Mouse (Mus musculus): ENCODE data around the gene Gpat3. TPM values are rescaled to one million over a fixed set of nuclear protein-coding genes. Genes with fewer than 3 reads are reported as not detected.

The Gpat3 gene
- total RNA-seq, 2 experiments from 2014 or later = 4.1 to 7.1 TPM

DNA sequence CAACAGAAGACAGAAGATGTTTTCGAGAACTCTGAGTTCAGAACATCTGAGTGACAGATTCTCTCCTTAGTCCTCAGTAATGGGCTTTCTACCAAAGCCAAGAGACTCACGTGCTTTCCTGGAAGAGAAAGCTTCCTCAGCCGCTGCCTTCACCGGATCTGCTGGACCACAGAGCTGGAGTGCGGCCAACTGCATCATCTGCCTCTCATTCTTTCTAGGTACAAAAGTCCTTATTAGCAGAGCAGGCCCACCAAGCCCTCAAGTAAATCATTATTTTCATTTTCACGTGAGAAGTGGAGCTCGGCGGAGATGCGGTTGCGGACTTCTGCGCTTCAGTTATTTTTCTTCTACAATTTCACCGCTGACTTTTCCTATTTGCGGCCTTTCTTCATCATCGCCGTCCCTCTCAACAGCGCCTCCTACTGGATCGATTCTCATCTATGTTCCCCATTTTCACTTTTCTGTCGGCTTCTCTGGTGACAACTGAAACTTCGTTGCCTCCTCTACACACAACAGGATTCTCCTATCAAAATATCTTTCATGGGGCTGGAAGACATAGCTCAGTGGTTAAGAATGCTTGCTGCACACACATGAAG lies 66.1 kb downstream of the Gpat3 start:
- no peak for ATAC-seq (replicated peaks; ENCODE audit: low FRiP score, poor library complexity, severe bottlenecking)

DNA sequence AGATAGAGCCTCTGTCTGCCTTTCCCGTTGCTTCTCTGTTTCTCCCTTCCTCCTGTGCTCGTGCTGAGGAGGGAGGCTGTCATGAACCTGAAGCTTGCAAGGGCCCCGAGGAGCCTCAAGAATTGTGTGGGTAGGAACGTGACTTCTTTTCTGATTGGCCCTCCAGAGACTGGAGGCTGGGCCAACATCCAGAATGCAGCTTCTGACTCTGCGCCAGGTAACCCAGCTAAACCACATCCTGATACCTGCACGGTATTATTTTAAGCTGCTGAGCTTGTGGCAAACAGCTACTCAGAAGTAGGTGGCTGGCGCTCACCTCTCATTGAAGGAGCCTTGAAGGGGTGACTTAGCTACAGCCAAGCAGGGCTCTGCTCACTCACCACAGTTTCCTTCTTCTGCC lies 66.9 kb downstream of the Gpat3 start:
- ATAC-seq (replicated peaks; ENCODE audit: low FRiP score, poor library complexity, severe bottlenecking) = no peak

DNA sequence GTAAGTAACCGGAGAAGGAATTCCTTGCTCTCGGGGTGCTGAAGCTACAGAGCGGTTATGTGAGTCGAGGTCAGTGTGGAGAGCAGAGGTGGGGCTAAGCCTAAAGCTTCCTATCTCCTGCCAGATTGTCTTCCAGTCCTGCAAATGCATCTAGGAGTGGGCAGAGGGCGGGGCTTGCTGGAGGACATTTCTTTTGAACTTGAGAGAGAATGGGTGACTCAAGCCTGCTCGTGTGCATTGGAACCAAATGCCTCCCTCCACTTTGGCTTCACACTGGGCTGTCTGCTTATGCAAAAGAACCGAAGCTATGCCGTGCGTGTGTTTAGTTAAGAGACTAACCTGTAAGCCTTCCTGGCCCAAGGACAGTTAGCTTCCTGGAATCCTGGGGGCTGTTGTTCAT lies 67.8 kb downstream of the Gpat3 start:
- no peak for ATAC-seq (replicated peaks; ENCODE audit: low FRiP score, poor library complexity, severe bottlenecking)

DNA sequence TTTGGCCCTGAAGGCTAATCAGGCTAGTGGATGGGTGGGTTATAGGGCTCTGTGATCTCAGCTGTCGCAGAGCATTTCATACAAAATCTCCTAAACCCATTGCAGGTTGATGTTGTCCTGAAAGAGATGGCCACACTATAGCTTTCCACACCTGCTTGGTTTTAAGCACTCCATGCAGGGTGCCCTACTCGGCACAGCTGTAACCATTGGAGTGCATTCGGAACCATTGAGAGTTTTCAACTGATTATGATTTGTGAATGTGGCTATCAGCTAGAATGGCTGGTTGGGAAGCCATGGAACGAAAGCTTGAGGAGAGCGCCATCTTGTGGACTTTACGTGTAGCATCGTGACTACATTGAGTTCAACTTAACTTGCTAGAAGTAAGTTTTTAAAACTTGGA lies 69.5 kb downstream of the Gpat3 start:
- no peak for ATAC-seq (replicated peaks; ENCODE audit: low FRiP score, poor library complexity, severe bottlenecking)

DNA sequence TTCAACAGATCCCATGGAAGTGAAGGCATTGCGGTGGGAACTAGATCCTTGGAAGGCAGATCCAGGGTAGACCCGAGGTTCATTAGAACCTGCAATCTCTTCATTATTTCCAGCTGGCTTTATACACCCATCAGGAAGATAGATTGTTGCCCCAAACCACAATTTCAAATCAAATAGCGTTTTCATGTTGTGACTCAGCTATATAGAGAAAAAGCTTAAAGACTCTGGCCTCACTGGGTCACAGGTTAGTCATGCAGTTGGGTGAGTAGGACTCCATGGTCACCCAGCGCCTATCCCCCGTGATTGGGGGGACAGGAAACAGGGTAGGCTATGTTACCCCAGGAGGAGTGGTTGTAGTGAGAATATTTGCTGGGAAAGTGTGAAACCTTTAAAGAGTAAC lies 69.9 kb downstream of the Gpat3 start:
- ATAC-seq (replicated peaks; ENCODE audit: low FRiP score, poor library complexity, severe bottlenecking) = no peak

DNA sequence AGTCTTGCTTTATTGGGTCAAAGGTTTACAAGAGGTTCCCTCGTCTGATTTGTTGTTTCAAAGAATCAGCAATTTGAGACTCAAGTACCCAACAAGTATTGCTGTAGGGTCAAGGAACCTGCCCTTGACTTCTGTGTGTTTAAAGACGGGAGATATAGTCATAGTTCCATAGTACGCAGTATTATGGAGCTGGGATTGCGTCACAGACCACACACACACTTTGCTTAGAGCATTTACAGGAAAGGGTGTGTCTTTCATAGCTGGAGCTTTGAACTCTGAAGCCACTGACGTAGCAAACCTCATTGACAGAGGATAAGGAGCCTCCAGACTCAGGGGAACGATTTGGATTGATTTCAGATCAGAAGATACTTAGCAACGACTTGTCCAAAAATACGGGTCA lies 70.9 kb downstream of the Gpat3 start:
- ATAC-seq (replicated peaks; ENCODE audit: low FRiP score, poor library complexity, severe bottlenecking) = no peak

DNA sequence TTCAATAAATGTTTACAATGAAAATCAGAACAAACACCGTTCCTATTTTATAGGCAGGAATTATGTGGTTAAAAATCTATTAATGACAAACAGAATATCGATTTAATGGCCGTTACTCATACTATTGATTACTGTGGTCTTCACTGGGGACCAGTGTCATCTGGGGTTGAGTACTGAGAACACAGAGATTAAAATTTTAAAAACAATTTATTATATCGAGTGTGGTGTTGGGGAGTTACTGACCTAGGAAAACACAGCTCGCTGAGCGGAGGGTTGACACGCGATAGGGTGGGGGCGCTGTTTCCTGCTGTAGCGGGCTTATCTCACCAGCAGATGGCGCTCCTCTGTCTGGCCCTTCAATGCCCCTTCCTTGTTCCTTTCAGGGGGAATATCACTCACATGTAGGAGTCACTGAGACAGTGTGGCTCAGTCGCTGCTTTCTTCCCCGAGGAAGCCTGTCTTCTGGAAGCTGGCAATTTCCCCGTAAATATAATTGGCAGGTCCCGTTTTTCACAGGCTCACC lies 71.8 kb downstream of the Gpat3 start:
- ATAC-seq (replicated peaks; ENCODE audit: low FRiP score, poor library complexity, severe bottlenecking) = no peak

DNA sequence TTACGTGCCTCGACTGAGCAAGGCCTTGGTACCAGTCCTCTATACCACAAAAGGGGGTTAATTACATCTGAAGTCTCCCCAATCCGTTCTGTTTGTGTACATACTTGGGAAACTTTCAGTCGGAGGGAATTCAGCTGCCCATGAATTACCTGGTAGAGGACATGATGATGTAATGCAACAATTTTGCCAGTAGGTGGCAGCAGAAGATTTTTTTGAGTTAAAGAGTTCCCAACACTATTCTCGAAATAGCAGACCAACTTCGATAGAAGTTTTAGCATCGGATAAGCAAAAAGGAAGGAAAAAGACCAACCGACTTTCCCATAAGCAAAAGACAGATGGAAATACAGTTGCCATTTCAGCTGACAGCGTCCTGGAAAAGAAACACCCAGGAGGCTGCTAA lies 73.6 kb downstream of the Gpat3 start:
- ATAC-seq (replicated peaks; ENCODE audit: low FRiP score, poor library complexity, severe bottlenecking) = no peak

DNA sequence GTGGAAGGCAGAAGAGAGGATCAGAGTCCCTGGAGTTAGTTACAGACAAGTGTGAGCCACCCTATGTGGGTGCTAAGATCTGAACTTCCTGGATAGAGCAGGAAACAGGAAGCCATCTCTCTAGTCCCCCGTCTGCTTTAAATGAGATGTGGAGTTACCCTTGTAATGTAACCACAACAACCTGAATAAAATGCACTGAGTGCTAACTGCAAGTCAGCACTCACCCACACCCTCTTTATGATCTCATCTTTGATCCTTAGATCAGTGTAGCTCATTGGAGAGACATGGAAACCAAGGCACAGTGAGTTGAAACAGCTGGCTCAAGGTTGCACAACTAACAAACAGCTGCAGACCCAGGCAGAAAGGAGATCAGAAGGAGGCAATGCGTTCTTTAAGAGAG lies 84.2 kb downstream of the Gpat3 start:
- no peak for ATAC-seq (replicated peaks; ENCODE audit: low FRiP score, poor library complexity, severe bottlenecking)

DNA sequence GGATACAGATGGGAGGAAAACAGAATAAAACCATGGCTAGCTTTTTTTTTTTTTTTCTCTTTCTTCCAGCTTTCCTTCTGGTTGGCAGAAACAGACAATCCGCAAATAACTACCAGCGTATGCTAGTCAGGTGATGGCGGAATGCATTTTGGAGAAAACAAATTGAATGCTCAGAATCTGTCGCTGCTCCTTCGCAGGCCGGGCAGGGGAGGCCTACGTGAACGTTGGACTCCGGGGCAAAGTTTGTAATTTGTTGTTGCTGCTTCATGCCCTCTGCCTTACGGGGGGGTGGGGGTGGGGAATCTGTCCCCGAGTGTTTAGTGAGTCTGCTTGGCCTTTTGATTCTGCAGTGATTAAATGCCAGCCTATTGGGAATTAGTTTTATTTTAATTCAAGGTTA lies 98.2 kb downstream of the Gpat3 start:
- no peak for ATAC-seq (replicated peaks; ENCODE audit: low FRiP score, poor library complexity, severe bottlenecking)

DNA sequence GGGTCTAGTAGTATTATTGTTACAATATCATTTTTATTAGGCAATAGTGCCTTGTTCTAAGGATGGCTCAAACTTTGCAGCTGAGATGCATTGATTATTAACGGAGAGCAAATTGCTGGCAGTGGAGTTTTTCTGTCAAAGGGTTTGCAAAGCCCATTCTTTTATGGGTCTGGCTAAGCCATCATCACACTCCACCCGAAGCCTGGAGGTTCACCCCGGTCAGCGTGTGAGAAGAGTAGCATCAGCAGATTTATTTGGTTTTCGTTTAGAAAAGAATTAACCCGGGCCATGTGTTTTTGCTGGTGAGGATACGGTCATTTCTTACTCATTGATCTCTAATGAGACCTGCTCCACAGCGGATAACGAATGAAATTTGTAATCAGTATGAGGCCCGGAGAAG lies 99.8 kb downstream of the Gpat3 start:
- ATAC-seq (replicated peaks; ENCODE audit: low FRiP score, poor library complexity, severe bottlenecking) = no peak

Other genes starting within 250 kb of the Gpat3 start
- gene Coq2, start 170.6 kb upstream of the Gpat3 start, total RNA-seq (2015; ENCODE audit: low replicate concordance) = 3.8 and 7.6 TPM in 2 replicates
- 4.2 and 6.0 TPM in 2 replicates for gene Coq2, start 170.6 kb upstream of the Gpat3 start, total RNA-seq (2017; ENCODE audit: low replicate concordance)
- 2.5 and 4.0 TPM in 2 replicates for gene Hpse, start 126.0 kb upstream of the Gpat3 start, total RNA-seq (2015; ENCODE audit: low replicate concordance)
- gene Hpse, start 126.0 kb upstream of the Gpat3 start, total RNA-seq (2017; ENCODE audit: low replicate concordance) = 1.7 and 6.2 TPM in 2 replicates
- 18.4 and 45.3 TPM in 2 replicates for gene Helq, start 47.1 kb upstream of the Gpat3 start, total RNA-seq (2015; ENCODE audit: low replicate concordance)
- gene Helq, start 47.1 kb upstream of the Gpat3 start, total RNA-seq (2017; ENCODE audit: low replicate concordance) = 19.7 and 40.6 TPM in 2 replicates
- gene Mrps18c, start 47.1 kb upstream of the Gpat3 start, total RNA-seq (2015; ENCODE audit: low replicate concordance) = 40.2 and 119 TPM in 2 replicates
- 31.3 and 92.2 TPM in 2 replicates for gene Mrps18c, start 47.1 kb upstream of the Gpat3 start, total RNA-seq (2017; ENCODE audit: low replicate concordance)
- gene Abraxas1, start 24.7 kb upstream of the Gpat3 start, total RNA-seq (2015; ENCODE audit: low replicate concordance) = 8.6 and 12.6 TPM in 2 replicates
- 11.2 and 22.4 TPM in 2 replicates for gene Abraxas1, start 24.7 kb upstream of the Gpat3 start, total RNA-seq (2017; ENCODE audit: low replicate concordance)

Measured in erythroid progenitor cell, adult 5-6 weeks (primary cell).